8 mouse cellular contexts compared by ENCODE assay signal in genomic region chr2:30495909-30496861, GRCm38 (mm10). TPM values are rescaled to one million over a fixed set of nuclear protein-coding genes. Genes with fewer than 3 reads are reported as not detected.
DNase-seq lines count a peak whose midpoint lies in the region; ATAC-seq lines count a peak whose summit lies in the region.

No protein-coding gene starts in this region.

- no peaks in the 10 kb centered on the region for H3K9me3 ChIP-seq in hindbrain, embryonic 15.5 days

- peak; percentile 64 for DNase-seq in Muller cell, postnatal 12 days (ENCODE audit: inconsistent ontology term)
- DNase-seq in cerebellum, postnatal 10 days = peak; percentile 80 to 82
- peak; percentile 51 for DNase-seq in gastrocnemius, postnatal 10 days
- DNase-seq in layer of hippocampus, postnatal 36 days = peak; percentile 65 to 71
- DNase-seq in lung, postnatal 14 days = peak; percentile 72
- DNase-seq in retina, adult 2 months (ENCODE audit: low read depth, low spot score) = peak; percentile 41
- peak; percentile 39 for DNase-seq in urinary bladder, adult 2 months (ENCODE audit: low spot score)

- peak; percentile 96 for ATAC-seq in hindbrain, embryonic 15.5 days (ENCODE audit: low FRiP score, low read depth)

- peaks cover 9% of the 10 kb centered on the region for H3K4me1 ChIP-seq in hindbrain, embryonic 15.5 days (replicated peaks)

- 28% methylated on average over 22 of the region's 22 CpGs for WGBS in hindbrain, embryonic 15.5 days

- peak overlapping the region; percentile 36 for H3K4me3 ChIP-seq in hindbrain, embryonic 15.5 days

- H3K4me2 ChIP-seq in hindbrain, embryonic 15.5 days = peak overlapping the region; percentile 74

- H3K27me3 ChIP-seq in hindbrain, embryonic 15.5 days = no peaks in the 10 kb centered on the region

- peak overlapping the region; percentile 40; the same call in 1 of the 2 replicates for H3K9ac ChIP-seq in hindbrain, embryonic 15.5 days

- H3K36me3 ChIP-seq in hindbrain, embryonic 15.5 days = no peaks in the 10 kb centered on the region

- H3K27ac ChIP-seq in hindbrain, embryonic 15.5 days (replicated peaks) = peak overlapping the region; percentile 61

RNA-seq across cellular contexts. Expression of gene Ier5l, which starts 22.2 kb away (rescaled TPM):
- total RNA-seq in gastrocnemius, postnatal 10 days (2021) = 1 to 10 TPM; 4.8 to 7.4 TPM
- 2.7 and 2.9 TPM in 2 replicates for polyA plus RNA-seq in hindbrain, embryonic 15.5 days (2015; fragmentation: Nextera tagmentation; extraction: Ambion mirVana)
- total RNA-seq in layer of hippocampus, postnatal 36 days (2021) = 10 to 100 TPM; 10.4 to 12.7 TPM
- 10.7 and 11.0 TPM in 2 replicates for polyA plus RNA-seq in urinary bladder, adult 2 months (2012; rRNA removed)

Comparison
In these comparisons a context has a peak if more than half of its experiments do, and no peak if none do; other contexts are left out.
1. Peak in every context shown above with its lines: DNase-seq, ATAC-seq, H3K4me3 ChIP-seq and H3K27ac ChIP-seq.